Mouse (Mus musculus) liver, postnatal 0 days (tissue): ENCODE data around the gene Ift22.

Source experiments
- CTCF ChIP-seq: sonication (generic); IDR thresholded peaks from 2 replicates; pipeline ENCODE4 v1.5.1; 2016; ENCODE audit warnings: antibody characterized with exemption, low read depth
- EP300 ChIP-seq: IDR thresholded peaks from 2 replicates; pipeline ENCODE4 v1.6.1; 2016; ENCODE audit warnings: antibody characterized with exemption, low read depth, mild to moderate bottlenecking

DNA sequence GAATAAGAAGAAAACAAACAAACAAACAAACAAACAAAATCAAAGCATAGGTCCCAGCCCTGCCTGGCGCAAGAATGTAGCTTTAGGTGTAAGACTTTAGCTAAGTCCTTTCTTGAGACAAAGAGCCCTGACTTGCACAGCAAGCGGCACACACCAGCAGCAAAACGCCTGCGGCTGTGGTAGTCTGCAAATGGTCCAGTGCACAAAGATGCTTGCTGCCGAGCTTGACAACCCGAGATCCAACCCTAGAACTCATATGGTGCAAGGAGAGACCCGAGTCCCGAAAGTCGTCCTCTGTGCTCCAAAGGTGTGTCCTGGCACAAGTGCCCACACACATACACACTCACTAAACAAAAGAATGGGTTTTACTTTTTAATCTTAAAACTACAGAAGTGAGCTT, 44.7 kb upstream of the Ift22 start:
- TF ChIP-seq CTCF (no peak), EP300 (no peak)
